Mouse (Mus musculus): ENCODE data around the gene Cdkn3. TPM values are rescaled to one million over a fixed set of nuclear protein-coding genes. Genes with fewer than 3 reads are reported as not detected.
"Not testable (repeated sequence)": the region's sequence is repeated elsewhere in the genome, so short reads cannot be mapped to it uniquely, and the experiment has no call there.

Gene Cdkn3
- total RNA-seq, 2 experiments from 2014 or later, result 1.5 to 1.8 TPM

GRCm38 (mm10) chr14:46781086-46781485 is 20.7 kb downstream of the Cdkn3 start:
- intact Hi-C loops (cut with DNase I), result no loop called here
- no peak for DNase-seq (ENCODE audit: low spot score in 2 of 2)

GRCm38 (mm10) chr14:46782187-46782828 is 22.0 kb downstream of the Cdkn3 start:
- intact Hi-C loops (cut with DNase I), result no loop called here

GRCm38 (mm10) chr14:46783327-46783926 is 23.1 kb downstream of the Cdkn3 start:
- intact Hi-C loops (cut with DNase I), result no loop called here
- no peak for DNase-seq (ENCODE audit: low spot score in 2 of 2)

More at GRCm38 (mm10) chr14:46782187-46782828, 22.0 kb downstream of the Cdkn3 start:
- no peak for DNase-seq (ENCODE audit: low spot score in 2 of 2)

GRCm38 (mm10) chr14:46785247-46785646 is 24.9 kb downstream of the Cdkn3 start:
- intact Hi-C loops (cut with DNase I), result no loop called here
- DNase-seq (ENCODE audit: low spot score in 2 of 2), result no peak

- intact Hi-C loops (cut with DNase I), result no loop called here
- DNase-seq (ENCODE audit: low spot score in 2 of 2), result no peak
Observed at GRCm38 (mm10) chr14:46787454-46787786, 27.1 kb downstream of the Cdkn3 start.

- intact Hi-C loops (cut with DNase I), result no loop called here
- DNase-seq (ENCODE audit: low spot score in 2 of 2), result peak; percentile 87 to 92
Observed at GRCm38 (mm10) chr14:46787787-46788504, 27.6 kb downstream of the Cdkn3 start, which contains the start of gene Cnih1. Gene Cnih1, minus strand, starts transcription at chr14:46788411.

- intact Hi-C loops (cut with DNase I), result no loop called here
- DNase-seq (ENCODE audit: low spot score in 2 of 2), result no peak
Observed at GRCm38 (mm10) chr14:46788505-46788901, 28.2 kb downstream of the Cdkn3 start.

- intact Hi-C loops (cut with DNase I), result no loop called here
- DNase-seq (ENCODE audit: low spot score in 2 of 2), result no peak
Observed at GRCm38 (mm10) chr14:46790303-46790702, 30.0 kb downstream of the Cdkn3 start.

GRCm38 (mm10) chr14:46790723-46791122 is 30.4 kb downstream of the Cdkn3 start:
- DNase-seq (ENCODE audit: low spot score in 2 of 2), result no peak
- intact Hi-C loops (cut with DNase I), result no loop called here

GRCm38 (mm10) chr14:46794157-46794556 is 33.8 kb downstream of the Cdkn3 start:
- intact Hi-C loops (cut with DNase I), result no loop called here
- no peak for DNase-seq (ENCODE audit: low spot score in 2 of 2)

- intact Hi-C loops (cut with DNase I), result no loop called here
- DNase-seq (ENCODE audit: low spot score in 2 of 2), result no peak
Observed at GRCm38 (mm10) chr14:46800684-46801345, 40.5 kb downstream of the Cdkn3 start.

- no peak for DNase-seq (ENCODE audit: low spot score in 2 of 2)
- intact Hi-C loops (cut with DNase I), result no loop called here
Observed at GRCm38 (mm10) chr14:46803259-46803658, 42.9 kb downstream of the Cdkn3 start.

GRCm38 (mm10) chr14:46803791-46804190 is 43.5 kb downstream of the Cdkn3 start:
- intact Hi-C loops (cut with DNase I), result no loop called here
- no peak for DNase-seq (ENCODE audit: low spot score in 2 of 2)

- no peak for DNase-seq (ENCODE audit: low spot score in 2 of 2)
- intact Hi-C loops (cut with DNase I), result no loop called here
Observed at GRCm38 (mm10) chr14:46806186-46806585, 45.8 kb downstream of the Cdkn3 start.

GRCm38 (mm10) chr14:46807927-46808326 is 47.6 kb downstream of the Cdkn3 start:
- intact Hi-C loops (cut with DNase I), result no loop called here

GRCm38 (mm10) chr14:46815640-46816039 is 55.3 kb downstream of the Cdkn3 start:
- intact Hi-C loops (cut with DNase I), result no loop called here
- DNase-seq (ENCODE audit: low spot score in 2 of 2), result no peak

More at GRCm38 (mm10) chr14:46807927-46808326, 47.6 kb downstream of the Cdkn3 start:
- DNase-seq (ENCODE audit: low spot score in 2 of 2), result no peak

- intact Hi-C loops (cut with DNase I), result no loop called here
- no peak for DNase-seq (ENCODE audit: low spot score in 2 of 2)
Observed at GRCm38 (mm10) chr14:46816916-46817622, 56.7 kb downstream of the Cdkn3 start.

- intact Hi-C loops (cut with DNase I), result no loop called here
- DNase-seq (ENCODE audit: low spot score in 2 of 2), result no peak
Observed at GRCm38 (mm10) chr14:46818743-46819142, 58.4 kb downstream of the Cdkn3 start.

- intact Hi-C loops (cut with DNase I), result not testable (repeated sequence)
Observed at GRCm38 (mm10) chr14:46819961-46820360, 59.6 kb downstream of the Cdkn3 start.

More at GRCm38 (mm10) chr14:46819961-46820360, 59.6 kb downstream of the Cdkn3 start:
- not testable (repeated sequence) for DNase-seq (ENCODE audit: low spot score in 2 of 2)

Data from left cerebral cortex, postnatal 14 days (tissue).